Mouse (Mus musculus): ENCODE measurements around the gene Gm8334.
"Not testable (repeated sequence)": the region's sequence is repeated elsewhere in the genome, so short reads cannot be mapped to it uniquely, and the experiment has no call there.

Gene Gm8334

GRCm38 (mm10) chrX:148615053-148615452 is at the start of gene Gm8334:
Gene Gm8334 (minus strand): TSS chrX:148615153.
- not testable (repeated sequence) for DNase-seq

- DNase-seq: not testable (repeated sequence)
Measured at GRCm38 (mm10) chrX:148663298-148663697, 48.3 kb upstream of the Gm8334 start, which contains the start of gene Gm15127. Gene Gm15127 (plus strand): TSS chrX:148663598.

Data from right cerebral cortex, adult 18-20 months (tissue).